ENCODE assay signal across 20 mouse cellular contexts in genomic region chr2:4036153-4036589, GRCm38 (mm10). TPM values are rescaled to one million over a fixed set of nuclear protein-coding genes. Genes with fewer than 3 reads are reported as not detected.
A peak's percentile ranks its signal among the peaks of the same experiment; 100 is the strongest.
DNase-seq lines count a peak whose midpoint lies in the region; ATAC-seq lines count a peak whose summit lies in the region.
"Had no signal": no experiment of that assay in that cellular context is flagged by ENCODE, and none has a peak within 500 bp of the region (broad histone marks: within the 10 kb centered on the region; RNA-seq: fewer than 3 reads in every experiment).

No protein-coding gene starts in this region.

- no peak for DNase-seq in forebrain, embryonic 10.5 days (ENCODE audit: extremely low spot score, low spot score)
- peak; percentile 35 to 63 for DNase-seq in layer of hippocampus, postnatal 14 days (ENCODE audit: low spot score in 2 of 2)
- no peak for DNase-seq in layer of hippocampus, adult 9-10 months (ENCODE audit: low spot score)
- peak; percentile 19 for DNase-seq in right cerebral cortex, postnatal 4 days
- no peak for DNase-seq in right cerebral cortex, postnatal 14 days
- no peak for DNase-seq in urinary bladder, postnatal 25 days (ENCODE audit: low spot score)
- DNase-seq: adrenal gland, adult 8-10 months; cerebellum, adult 11-12 months; cerebellum, postnatal 25 days; heart, adult 2 months; kidney, adult 2 months; kidney, postnatal 36 days; thymus, postnatal 14 days had no signal

- no peak overlapping the region for H3K9ac ChIP-seq in forebrain, embryonic 15.5 days (replicated peaks)
- H3K9ac ChIP-seq: heart, embryonic 15.5 days; limb, embryonic 13.5 days; liver, embryonic 14.5 days; neural tube, embryonic 12.5 days had no signal

- no peaks in the 10 kb centered on the region for H3K9me3 ChIP-seq in forebrain, embryonic 15.5 days
- no peaks in the 10 kb centered on the region for H3K9me3 ChIP-seq in forebrain, embryonic 10.5 days
- H3K9me3 ChIP-seq: embryonic facial prominence, embryonic 10.5 days; heart, embryonic 15.5 days; neural tube, embryonic 12.5 days had no signal

- no peak overlapping the region for H3K4me2 ChIP-seq in forebrain, embryonic 15.5 days (replicated peaks)
- H3K4me2 ChIP-seq: heart, embryonic 15.5 days; limb, embryonic 13.5 days; neural tube, embryonic 12.5 days had no signal

- peak overlapping the region; percentile 87 for H3K27ac ChIP-seq in forebrain, embryonic 15.5 days (replicated peaks)
- no peak overlapping the region for H3K27ac ChIP-seq in forebrain, embryonic 10.5 days
- H3K27ac ChIP-seq: embryonic facial prominence, embryonic 10.5 days; heart, adult 2 months; heart, embryonic 15.5 days; limb, embryonic 13.5 days; liver, embryonic 14.5 days; neural tube, embryonic 12.5 days had no signal

- H3K27me3 ChIP-seq in forebrain, embryonic 15.5 days, result no peaks in the 10 kb centered on the region
- no peaks in the 10 kb centered on the region for H3K27me3 ChIP-seq in forebrain, embryonic 10.5 days (ENCODE audit: poor library complexity, severe bottlenecking)
- H3K27me3 ChIP-seq: CH12.LX; heart, embryonic 15.5 days; limb, embryonic 13.5 days; neural tube, embryonic 12.5 days had no signal

- ATAC-seq in forebrain, embryonic 15.5 days (replicated peaks), result peak; percentile 55

- 36% methylated on average over 4 of the region's 4 CpGs for WGBS in forebrain, embryonic 15.5 days
- WGBS in forebrain, embryonic 10.5 days, result 88% methylated on average over 4 of the region's 4 CpGs

- H3K36me3 ChIP-seq in forebrain, embryonic 15.5 days, result no peaks in the 10 kb centered on the region
- H3K36me3 ChIP-seq in forebrain, embryonic 10.5 days (replicated peaks), result no peaks in the 10 kb centered on the region
- H3K36me3 ChIP-seq: embryonic facial prominence, embryonic 10.5 days; heart, embryonic 15.5 days; limb, embryonic 13.5 days; neural tube, embryonic 12.5 days had no signal

- H3K4me1 ChIP-seq in forebrain, embryonic 15.5 days, result peaks cover 18% of the 10 kb centered on the region
- H3K4me1 ChIP-seq in forebrain, embryonic 10.5 days, result 0 out of 2 replicates have a peak, but pooled peaks cover 3% of the 10 kb centered on the region
- H3K4me1 ChIP-seq: embryonic facial prominence, embryonic 10.5 days; heart, embryonic 15.5 days; limb, embryonic 13.5 days; neural tube, embryonic 12.5 days had no signal

- no peak overlapping the region for H3K4me3 ChIP-seq in forebrain, embryonic 15.5 days
- H3K4me3 ChIP-seq in forebrain, embryonic 10.5 days, result no peak overlapping the region
- H3K4me3 ChIP-seq: embryonic facial prominence, embryonic 10.5 days; heart, adult 2 months; heart, embryonic 15.5 days; limb, embryonic 13.5 days; neural tube, embryonic 12.5 days had no signal

RNA-seq across cellular contexts. Expression of gene Frmd4a, which starts 18.7 kb away (rescaled TPM):
- polyA plus RNA-seq in forebrain, embryonic 15.5 days (2015; fragmentation: Nextera tagmentation; extraction: Ambion mirVana), result 72.7 and 76.4 TPM in 2 replicates
- 29.2 and 33.0 TPM in 2 replicates for polyA plus RNA-seq in forebrain, embryonic 10.5 days (2016; fragmentation: Nextera tagmentation; extraction: Ambion mirVana)
- total RNA-seq in layer of hippocampus, postnatal 14 days (2021), result 100 to 1,000 TPM; 115 to 121 TPM

Comparison
In these comparisons a context has a peak if more than half of its experiments do, and no peak if none do; other contexts are left out.
1. DNase-seq: peak in layer of hippocampus, postnatal 14 days (2 of 2) and right cerebral cortex, postnatal 4 days (single experiment); none in forebrain, embryonic 10.5 days (single experiment), layer of hippocampus, adult 9-10 months (single experiment), right cerebral cortex, postnatal 14 days (single experiment) and urinary bladder, postnatal 25 days (single experiment).